Mouse (Mus musculus): Measurements from ENCODE around the gene Ttc21a. TPM values are rescaled to one million over a fixed set of nuclear protein-coding genes. Genes with fewer than 3 reads are reported as not detected.

The Ttc21a gene
- total and polyA plus RNA-seq, 3 experiments = 0.02 to 0.38 TPM; not detected in 1

DNA sequence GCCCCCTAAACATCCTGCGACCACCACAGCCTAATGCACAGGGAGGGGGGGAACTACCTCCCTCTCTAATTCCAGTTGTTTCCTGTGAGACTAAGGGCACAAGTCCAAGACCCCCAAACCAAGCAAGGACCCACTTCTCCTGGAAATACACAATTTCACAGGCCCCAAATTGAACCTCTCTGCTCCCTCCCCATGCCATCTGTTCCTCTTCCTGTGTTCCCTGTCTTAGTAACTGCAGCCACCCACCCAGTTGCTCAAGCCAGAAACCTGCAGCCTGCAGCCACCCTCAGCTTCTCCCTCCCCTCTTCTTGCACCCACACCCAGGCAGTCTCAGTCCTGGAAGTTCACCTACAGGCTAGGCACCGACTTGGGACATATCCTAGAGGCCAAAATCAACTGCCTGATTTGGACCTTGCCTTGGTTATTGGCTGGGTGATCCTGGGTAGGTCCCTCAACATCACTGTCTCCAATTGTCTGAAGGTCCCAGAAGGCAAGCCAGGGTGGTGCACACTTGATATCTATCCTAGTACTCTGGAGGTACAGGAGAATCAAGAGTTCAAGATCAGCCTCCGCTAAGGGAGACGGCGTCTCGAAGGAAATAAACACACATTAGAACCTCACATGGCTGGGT is 41.5 kb downstream of the Ttc21a start:
- DNase-seq (ENCODE audit: low spot score) (no peak), ATAC-seq (ENCODE audit: extremely low read depth, insufficient number of reproducible peaks, low FRiP score, poor library complexity, severe bottlenecking) (no peak)
- TF ChIP-seq TAL1 (conservative IDR thresholded peaks at IDR 0.05; ENCODE audit: low read depth, low read length) = no peak
- TF ChIP-seq GATA2 (IDR thresholded peaks at IDR 0.05; ENCODE audit: borderline replicate concordance, low read depth, low read length) = no peak
- TF ChIP-seq POLR2AphosphoS5 (IDR thresholded peaks at IDR 0.05; ENCODE audit: insufficient replicate concordance, low read depth, low read length) = no peak
- Histone ChIP-seq H3K27me3 (ENCODE audit: insufficient read depth, low read length) (no peaks in the 10 kb centered on the region; the same call in 1 of the 2 replicates), H3K4me3 (ENCODE audit: low read depth, low read length) (peak overlapping the region; percentile 66; the same call in 1 of the 2 replicates), H3K9me3 (replicated peaks) (peaks cover 2% of the 10 kb centered on the region; the same call in 1 of the 2 replicates), H3K4me1 (ENCODE audit: insufficient read depth, low read depth, low read length) (peaks cover 81% of the 10 kb centered on the region), H3K36me3 (replicated peaks) (peaks cover 33% of the 10 kb centered on the region)

DNA sequence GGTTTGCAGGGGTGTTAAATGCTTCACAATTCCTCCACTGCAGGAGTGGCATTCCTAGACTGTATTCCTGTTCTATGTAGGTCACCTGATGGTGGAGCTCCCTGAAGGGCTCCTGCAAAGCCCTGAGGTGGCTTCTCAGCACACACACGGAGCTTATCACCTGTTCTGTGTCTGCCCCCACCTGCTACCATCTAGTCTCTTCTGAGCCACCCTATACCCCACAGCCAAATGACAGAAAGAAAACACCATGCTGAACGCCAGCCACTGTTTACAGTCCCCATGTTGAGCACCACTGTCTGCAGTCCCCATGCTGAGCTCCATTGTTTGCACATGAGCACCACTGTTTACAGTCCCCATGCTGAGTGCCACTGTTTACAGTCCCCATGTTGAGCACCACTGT is 42.3 kb downstream of the Ttc21a start:
- H3K4me3 ChIP-seq (ENCODE audit: low read depth, low read length) = no peak overlapping the region; the same call in 1 of the 2 replicates
- DNase-seq (ENCODE audit: low spot score) = no peak

DNA sequence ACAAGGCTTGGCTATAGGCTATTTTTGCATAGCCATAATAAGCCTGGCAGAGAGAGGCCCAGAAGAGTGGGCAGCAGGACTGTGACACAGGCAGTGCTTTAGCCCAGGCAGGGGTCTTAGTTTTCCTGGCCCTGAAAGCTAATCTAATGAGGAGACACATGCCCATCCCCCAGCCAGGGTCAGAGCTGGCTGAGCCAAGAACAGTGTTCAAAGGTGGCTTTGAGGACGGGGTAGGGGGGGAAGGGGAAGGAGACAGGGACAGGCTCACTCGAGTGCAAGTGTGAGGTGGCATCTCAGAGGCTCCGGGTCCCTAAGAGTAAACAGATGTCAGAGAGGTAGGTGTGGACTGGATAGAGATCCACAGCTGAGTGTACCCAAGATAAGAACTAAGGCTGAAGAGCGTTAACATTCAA is 43.4 kb downstream of the Ttc21a start:
- H3K4me3 ChIP-seq (ENCODE audit: low read depth, low read length) = peak overlapping the region; percentile 91; the same call in 1 of the 2 replicates
- H3K4me1 ChIP-seq (ENCODE audit: insufficient read depth, low read depth, low read length) = peaks cover 85% of the 10 kb centered on the region
- peaks cover 18% of the 10 kb centered on the region for H3K36me3 ChIP-seq (replicated peaks)
- TF ChIP-seq TAL1 (conservative IDR thresholded peaks at IDR 0.05; ENCODE audit: low read depth, low read length) = no peak
- no peak for TF ChIP-seq GATA2 (IDR thresholded peaks at IDR 0.05; ENCODE audit: borderline replicate concordance, low read depth, low read length)
- TF ChIP-seq POLR2AphosphoS5 (IDR thresholded peaks at IDR 0.05; ENCODE audit: insufficient replicate concordance, low read depth, low read length) = no peak
- TF ChIP-seq CTCF (IDR thresholded peaks at IDR 0.05; ENCODE audit: low read depth, low read length) = no peak
- no peak for TF ChIP-seq GATA1 (IDR thresholded peaks at IDR 0.05; ENCODE audit: borderline replicate concordance, low read length)
- H3K27me3 ChIP-seq (ENCODE audit: insufficient read depth, low read length) = peaks cover 10% of the 10 kb centered on the region
- 0 out of 2 replicates have a peak, but pooled peaks have one; percentile 6 for ATAC-seq (ENCODE audit: extremely low read depth, insufficient number of reproducible peaks, low FRiP score, poor library complexity, severe bottlenecking)
- no peaks in the 10 kb centered on the region for H3K9me3 ChIP-seq (replicated peaks)
- DNase-seq (ENCODE audit: low spot score) = no peak

More for the DNA sequence above, 42.3 kb downstream of the Ttc21a start:
- Histone ChIP-seq H3K9me3 (replicated peaks) (no peaks in the 10 kb centered on the region), H3K4me1 (ENCODE audit: insufficient read depth, low read depth, low read length) (peaks cover 87% of the 10 kb centered on the region), H3K27me3 (ENCODE audit: insufficient read depth, low read length) (peaks cover 6% of the 10 kb centered on the region; the same call in 1 of the 2 replicates), H3K36me3 (replicated peaks) (peaks cover 25% of the 10 kb centered on the region)
- ATAC-seq (ENCODE audit: extremely low read depth, insufficient number of reproducible peaks, low FRiP score, poor library complexity, severe bottlenecking) = no peak
- TF ChIP-seq GATA1 (IDR thresholded peaks at IDR 0.05; ENCODE audit: borderline replicate concordance, low read length) (no peak), GATA2 (IDR thresholded peaks at IDR 0.05; ENCODE audit: borderline replicate concordance, low read depth, low read length) (no peak), CTCF (IDR thresholded peaks at IDR 0.05; ENCODE audit: low read depth, low read length) (no peak), TAL1 (conservative IDR thresholded peaks at IDR 0.05; ENCODE audit: low read depth, low read length) (no peak), POLR2AphosphoS5 (IDR thresholded peaks at IDR 0.05; ENCODE audit: insufficient replicate concordance, low read depth, low read length) (no peak)

DNA sequence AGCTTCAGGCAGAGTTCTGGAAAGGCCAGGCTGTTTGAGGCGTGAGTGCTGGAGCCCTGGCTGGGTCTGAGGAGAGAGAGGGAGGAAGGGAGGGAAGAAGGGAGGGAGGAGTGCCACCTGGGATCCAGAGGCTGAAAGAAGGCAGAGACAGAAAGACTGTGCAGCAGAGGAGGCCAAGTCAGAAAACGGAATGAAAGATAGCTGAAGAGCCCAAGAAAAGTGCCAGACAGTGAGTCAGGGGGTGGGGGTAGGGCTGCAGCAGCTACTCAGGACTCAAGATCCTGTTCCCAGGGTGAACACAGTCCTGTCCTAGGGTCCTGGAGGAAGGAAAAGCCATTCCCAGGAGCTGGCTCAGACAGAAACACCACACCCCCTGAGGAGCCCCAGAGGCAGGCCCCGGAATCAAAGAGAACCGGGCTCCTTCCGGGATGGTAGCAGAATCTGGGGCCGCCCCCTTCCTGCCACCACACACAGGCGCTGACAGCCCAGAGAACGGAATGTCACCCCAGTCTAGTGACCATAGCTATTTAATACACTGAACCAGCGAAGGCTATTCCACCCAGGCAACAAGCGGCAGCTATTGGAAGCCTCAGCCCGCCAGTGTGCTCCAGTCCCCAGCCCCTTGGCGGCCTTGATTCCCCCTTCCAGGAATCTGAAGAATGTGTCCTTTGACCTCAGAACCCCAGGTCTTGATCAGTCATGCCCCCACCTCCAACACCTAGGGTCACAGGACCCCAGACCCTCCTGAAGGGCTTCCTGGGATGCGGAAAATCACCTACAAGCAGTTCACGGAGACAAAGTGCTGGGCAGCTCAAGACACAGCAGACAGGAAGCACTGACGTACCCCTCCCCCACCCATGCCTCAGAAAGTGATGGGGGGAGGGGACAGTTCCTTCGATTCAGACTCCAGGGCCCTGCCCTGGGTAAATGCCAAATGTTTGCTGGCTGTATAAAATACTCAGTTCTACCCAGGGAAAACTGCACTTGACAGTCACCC is 44.1 kb downstream of the Ttc21a start:
- Histone ChIP-seq H3K9me3 (replicated peaks) (no peaks in the 10 kb centered on the region), H3K4me1 (ENCODE audit: insufficient read depth, low read depth, low read length) (peaks cover 83% of the 10 kb centered on the region), H3K4me3 (ENCODE audit: low read depth, low read length) (peak overlapping the region; percentile 91), H3K36me3 (replicated peaks) (peaks cover 18% of the 10 kb centered on the region), H3K27me3 (ENCODE audit: insufficient read depth, low read length) (peaks cover 15% of the 10 kb centered on the region)
- DNase-seq (ENCODE audit: low spot score) (peak; percentile 74), ATAC-seq (ENCODE audit: extremely low read depth, insufficient number of reproducible peaks, low FRiP score, poor library complexity, severe bottlenecking) (peak; percentile 38)
- TF ChIP-seq GATA1 (IDR thresholded peaks at IDR 0.05; ENCODE audit: borderline replicate concordance, low read length) (no peak), POLR2AphosphoS5 (IDR thresholded peaks at IDR 0.05; ENCODE audit: insufficient replicate concordance, low read depth, low read length) (no peak), TAL1 (conservative IDR thresholded peaks at IDR 0.05; ENCODE audit: low read depth, low read length) (no peak), CTCF (IDR thresholded peaks at IDR 0.05; ENCODE audit: low read depth, low read length) (no peak), GATA2 (IDR thresholded peaks at IDR 0.05; ENCODE audit: borderline replicate concordance, low read depth, low read length) (no peak)

DNA sequence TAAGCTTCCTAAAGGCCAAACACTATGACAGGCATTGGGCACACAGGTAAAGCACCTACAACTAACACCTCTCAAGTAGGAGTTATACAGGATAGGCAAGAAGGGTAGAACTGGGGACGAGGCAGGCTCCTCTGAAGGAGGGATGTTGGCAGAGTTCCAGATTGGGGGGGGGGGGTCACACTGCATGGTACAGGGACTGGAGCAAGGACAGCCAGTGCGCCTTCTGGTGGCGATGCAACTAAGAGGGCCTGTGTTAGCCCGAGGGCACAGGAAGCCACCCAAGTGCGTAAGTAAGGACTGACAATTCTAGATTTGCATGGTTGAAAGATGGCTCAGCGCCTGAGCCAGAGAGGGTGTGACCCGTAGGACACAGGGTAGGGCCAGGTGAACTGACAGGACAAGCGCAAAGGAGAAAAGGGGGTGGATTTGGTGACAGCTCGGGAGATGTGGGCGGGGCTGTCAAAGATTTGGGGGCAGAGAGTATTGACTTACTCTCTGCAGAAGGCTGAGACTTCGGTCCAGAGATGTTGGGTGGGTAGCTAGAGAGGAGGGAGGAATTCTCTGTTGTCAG is 44.9 kb downstream of the Ttc21a start:
- H3K36me3 ChIP-seq (replicated peaks) = peaks cover 18% of the 10 kb centered on the region
- peaks cover 75% of the 10 kb centered on the region for H3K4me1 ChIP-seq (ENCODE audit: insufficient read depth, low read depth, low read length)
- H3K27me3 ChIP-seq (ENCODE audit: insufficient read depth, low read length) = peaks cover 20% of the 10 kb centered on the region
- ATAC-seq (ENCODE audit: extremely low read depth, insufficient number of reproducible peaks, low FRiP score, poor library complexity, severe bottlenecking) (peak; percentile 17), DNase-seq (ENCODE audit: low spot score) (peak; percentile 59)
- H3K9me3 ChIP-seq (replicated peaks) = no peaks in the 10 kb centered on the region
- no peak for TF ChIP-seq GATA1 (IDR thresholded peaks at IDR 0.05; ENCODE audit: borderline replicate concordance, low read length)
- no peak for TF ChIP-seq GATA2 (IDR thresholded peaks at IDR 0.05; ENCODE audit: borderline replicate concordance, low read depth, low read length)
- no peak for TF ChIP-seq POLR2AphosphoS5 (IDR thresholded peaks at IDR 0.05; ENCODE audit: insufficient replicate concordance, low read depth, low read length)
- no peak for TF ChIP-seq CTCF (IDR thresholded peaks at IDR 0.05; ENCODE audit: low read depth, low read length)
- TF ChIP-seq TAL1 (conservative IDR thresholded peaks at IDR 0.05; ENCODE audit: low read depth, low read length) = no peak
- peak overlapping the region; percentile 91 for H3K4me3 ChIP-seq (ENCODE audit: low read depth, low read length)

Data from G1E (cell line).